Mouse (Mus musculus) kidney, postnatal 25 days (tissue): ENCODE measurements around the gene St6galnac6.

Experiments
- DNase-seq, 2 experiments: peaks; one replicate each; pipeline ENCODE4 v3.0.0; 2021; ENCODE audit warnings: mixed read lengths in 2 of 2

St6galnac6 gene

GRCm38 (mm10) chr2:32641810-32642209 is 42.3 kb downstream of the St6galnac6 start:
- DNase-seq: no peak

GRCm38 (mm10) chr2:32642813-32643212 is 43.3 kb downstream of the St6galnac6 start:
- peak; percentile 75 to 86 for DNase-seq

GRCm38 (mm10) chr2:32644083-32644482 is 44.6 kb downstream of the St6galnac6 start:
- DNase-seq: no peak

GRCm38 (mm10) chr2:32644799-32645475 is 45.4 kb downstream of the St6galnac6 start:
- no peak for DNase-seq

DNA sequence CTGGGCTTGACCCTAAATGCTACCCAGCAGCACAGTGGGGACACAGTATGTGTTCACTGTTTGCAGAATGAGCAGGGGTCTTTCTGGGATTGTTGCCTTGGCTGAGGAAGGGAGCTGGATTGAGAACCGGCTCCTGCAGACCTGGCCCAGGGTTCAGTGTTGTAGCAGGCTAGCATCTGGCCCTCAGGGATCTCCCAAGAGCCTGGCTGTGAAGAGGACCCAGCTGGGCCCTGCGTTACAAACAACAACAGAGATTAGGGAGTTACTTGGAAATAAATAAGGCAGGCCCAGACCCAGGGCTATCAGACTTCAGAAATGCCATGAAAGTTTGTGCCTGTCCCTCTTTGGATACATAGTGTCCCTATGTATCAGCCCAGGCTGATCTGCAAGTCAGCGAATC is 46.1 kb downstream of the St6galnac6 start:
- DNase-seq: no peak

GRCm38 (mm10) chr2:32646379-32647056 is 47.0 kb downstream of the St6galnac6 start, which contains the start of gene Eng:
Gene Eng (plus strand): TSS chr2:32646595.
- DNase-seq: peak; percentile 88 to 92

DNA sequence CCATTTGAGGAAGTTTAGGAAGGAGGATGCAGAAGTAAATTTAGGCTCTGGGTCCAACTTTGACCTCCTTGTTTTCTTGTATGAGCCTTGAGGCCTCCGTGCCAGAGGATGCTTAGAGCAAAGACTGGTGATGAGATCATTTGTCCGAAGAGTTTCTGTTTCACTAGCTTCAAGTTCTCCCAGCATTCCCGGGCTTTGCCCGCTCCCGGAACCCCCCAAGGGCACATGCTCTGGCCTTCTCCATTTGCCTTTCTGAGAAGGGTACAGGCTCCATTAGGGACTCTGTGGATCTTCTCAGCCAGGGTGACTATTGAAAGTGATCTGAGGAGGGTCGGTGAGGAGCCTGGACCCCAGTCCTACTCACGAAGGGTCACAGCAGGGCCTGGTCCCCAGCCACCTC is 47.9 kb downstream of the St6galnac6 start:
- DNase-seq: no peak

DNA sequence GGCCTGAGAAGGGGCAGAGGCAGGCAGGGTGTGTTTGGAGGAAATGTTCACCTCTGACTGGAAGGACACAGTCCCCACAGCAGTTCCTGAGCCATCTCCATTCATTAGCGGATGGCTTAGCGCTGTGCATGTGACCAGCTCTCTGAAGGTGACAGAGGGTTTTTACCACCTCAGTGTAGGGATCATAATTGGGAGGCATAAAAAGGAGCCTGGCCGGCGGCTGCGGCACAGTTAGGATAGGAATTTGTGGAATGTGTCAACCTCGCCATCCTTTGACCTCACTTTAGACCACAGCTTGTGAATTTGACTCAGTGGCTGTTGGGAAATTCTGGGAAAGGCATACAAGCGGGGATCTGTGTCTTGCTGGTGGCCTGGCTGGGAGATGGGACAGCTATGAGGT is 54.3 kb downstream of the St6galnac6 start:
- peak in 1 of 2 experiments; percentile 57 for DNase-seq

GRCm38 (mm10) chr2:32654743-32655393 is 55.4 kb downstream of the St6galnac6 start:
- peak; percentile 40 to 75 for DNase-seq

DNA sequence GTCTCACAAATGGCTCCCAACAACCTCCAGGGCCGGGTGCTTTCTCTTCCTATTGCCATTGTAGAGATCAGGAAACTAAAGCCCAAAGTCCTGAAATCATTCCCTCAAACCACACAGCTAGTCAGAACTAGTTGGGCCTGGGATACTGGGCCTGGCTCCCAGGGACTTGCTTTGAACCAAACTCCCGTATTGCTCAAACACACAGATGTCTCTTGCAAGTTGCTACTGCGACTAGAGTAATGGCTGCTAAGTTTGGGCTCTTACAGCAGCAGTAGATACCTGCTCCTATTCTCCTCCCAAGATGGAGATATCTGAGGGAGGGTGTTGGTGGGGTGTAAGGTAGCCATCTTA is 55.9 kb downstream of the St6galnac6 start:
- no peak for DNase-seq

DNA sequence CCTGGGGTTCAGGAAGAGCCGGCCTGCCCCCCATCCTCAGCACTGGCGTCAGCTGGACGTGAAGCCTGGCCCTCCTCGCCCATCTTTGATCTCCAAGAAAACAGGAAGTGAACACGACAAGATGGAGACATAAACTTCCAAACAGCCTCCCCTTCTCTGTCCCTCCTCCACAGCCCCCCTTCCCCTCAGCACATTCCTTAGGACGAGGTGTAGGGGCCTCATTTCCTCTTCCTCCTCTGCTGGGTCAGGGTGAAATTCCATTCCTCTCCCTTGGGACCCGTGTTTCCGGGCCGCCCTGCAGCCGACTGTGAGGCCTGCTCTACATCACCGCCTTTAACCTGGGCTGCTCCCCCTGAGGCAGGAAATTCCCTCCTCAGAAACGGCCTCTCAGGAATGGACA is 56.3 kb downstream of the St6galnac6 start:
- DNase-seq: peak; percentile 82 to 92

DNA sequence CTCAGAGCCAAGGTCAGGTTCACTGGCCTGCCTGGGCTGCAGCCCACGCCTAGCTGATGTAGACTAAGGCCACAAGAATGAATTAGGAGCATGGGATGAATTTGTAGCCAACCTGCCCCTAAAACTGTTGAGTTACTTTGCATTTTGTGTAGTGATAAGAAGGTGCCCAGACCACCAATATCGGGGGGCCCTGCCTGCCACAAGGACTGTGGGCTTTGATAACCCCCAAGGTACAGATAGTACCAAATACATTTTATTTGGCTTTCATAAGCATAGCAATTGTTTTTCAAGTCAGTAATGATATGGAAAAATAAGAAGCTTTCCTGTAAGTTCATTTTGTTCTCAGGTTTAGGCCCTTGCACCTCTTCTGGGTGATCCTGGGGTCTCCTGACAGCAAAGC is 59.4 kb downstream of the St6galnac6 start:
- DNase-seq: no peak

GRCm38 (mm10) chr2:32661509-32662107 is 62.1 kb downstream of the St6galnac6 start:
- peak; percentile 78 to 93 for DNase-seq

GRCm38 (mm10) chr2:32662291-32662690 is 62.8 kb downstream of the St6galnac6 start:
- DNase-seq: no peak

DNA sequence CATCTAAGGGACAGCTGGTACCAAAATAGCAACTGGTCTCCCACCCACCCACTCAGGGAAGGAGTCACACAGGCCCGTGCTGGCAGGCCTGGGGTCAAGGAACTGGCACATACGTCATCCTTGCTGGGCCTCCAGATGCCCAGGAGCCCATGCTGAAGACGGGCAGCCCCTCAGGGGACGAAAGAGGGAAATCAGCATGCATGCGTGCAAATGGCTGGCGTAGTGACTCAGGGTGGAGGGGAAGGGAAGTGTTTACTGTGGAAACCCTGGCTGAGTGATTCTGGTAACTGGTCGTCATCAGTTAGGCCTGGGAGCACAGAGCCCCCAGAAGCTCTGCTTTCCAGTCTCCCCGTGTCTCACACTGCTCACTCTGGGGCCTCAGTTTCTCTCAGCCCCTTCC is 65.8 kb downstream of the St6galnac6 start:
- DNase-seq: no peak

DNA sequence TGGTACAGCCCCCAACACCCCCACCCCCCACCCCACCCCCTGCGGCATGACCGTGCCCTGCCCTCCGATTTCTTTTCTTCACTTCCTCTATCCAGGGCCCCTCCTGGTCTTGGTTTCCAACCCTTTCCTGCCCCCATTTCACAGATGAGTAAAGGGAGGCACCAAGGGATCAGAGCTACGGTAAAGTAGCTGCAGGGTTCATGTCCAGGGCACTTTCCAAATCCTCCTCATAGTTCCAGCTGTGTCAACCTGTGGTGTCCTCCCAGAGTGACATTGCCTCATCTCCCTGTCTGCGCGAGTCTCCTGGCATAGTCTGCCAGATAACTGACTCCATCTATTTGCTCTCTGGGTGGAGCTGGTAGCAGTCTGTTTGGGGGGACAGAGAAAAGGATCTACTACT is 66.3 kb downstream of the St6galnac6 start:
- DNase-seq: no peak

- DNase-seq: peak; percentile 43 to 59
Measured at GRCm38 (mm10) chr2:32667775-32668174, 68.3 kb downstream of the St6galnac6 start.

- DNase-seq: no peak
Measured at GRCm38 (mm10) chr2:32668176-32668575, 68.7 kb downstream of the St6galnac6 start.

DNA sequence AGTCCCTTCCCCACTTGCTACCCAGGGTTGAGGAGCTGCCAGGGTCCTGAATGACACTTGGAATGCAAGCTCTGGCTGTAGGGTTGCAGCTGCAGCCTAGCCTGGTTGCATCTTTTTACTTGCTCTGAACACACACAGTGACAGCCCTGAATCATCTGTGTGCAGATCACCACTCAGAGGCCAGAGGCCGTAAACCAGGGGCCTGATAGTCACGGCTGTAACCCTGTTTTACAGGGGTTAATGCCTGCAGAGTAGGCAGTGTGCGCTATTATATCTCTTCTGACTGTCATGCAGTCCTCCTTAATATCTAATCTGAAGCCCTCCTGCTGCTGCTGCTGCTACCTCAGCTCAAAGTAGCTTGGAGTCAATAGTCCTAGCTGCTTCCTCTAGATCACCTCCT is 70.4 kb downstream of the St6galnac6 start:
- DNase-seq: no peak
